Mouse (Mus musculus) ES-Bruce4 (cell line): ENCODE results near the gene Zfp933. TPM values are rescaled to one million over a fixed set of nuclear protein-coding genes. Genes with fewer than 3 reads are reported as not detected.
"Not testable (repeated sequence)": the region's sequence is repeated elsewhere in the genome, so short reads cannot be mapped to it uniquely, and the experiment has no call there.

Experiments
- H3K27ac ChIP-seq: 2 replicates; pipeline ENCODE4 v1.5.1; 2012; ENCODE audit warnings: low read length, inconsistent platforms; ENCODE audit not compliant: insufficient read depth
- H3K27me3 ChIP-seq: 2 replicates; pipeline ENCODE4 v1.6.1; 2012; ENCODE audit warnings: mild to moderate bottlenecking, low read length, inconsistent platforms; ENCODE audit not compliant: control insufficient read depth, poor library complexity, insufficient read depth, severe bottlenecking
- H3K36me3 ChIP-seq: 2 replicates; pipeline ENCODE4 v1.6.1; 2012; ENCODE audit warnings: inconsistent platforms, mild to moderate bottlenecking, low read length, moderate library complexity; ENCODE audit not compliant: control insufficient read depth, poor library complexity, insufficient read depth, severe bottlenecking
- H3K4me1 ChIP-seq: one replicate; pipeline ENCODE4 v1.8.1; 2011; ENCODE audit warnings: low read length; ENCODE audit not compliant: control insufficient read depth, insufficient read depth
- H3K4me3 ChIP-seq: 2 replicates; pipeline ENCODE4 v1.5.1; 2011; ENCODE audit warnings: low read depth, mild to moderate bottlenecking, low read length
- H3K9ac ChIP-seq: 2 replicates; pipeline ENCODE4 v1.6.1; 2012; ENCODE audit warnings: low read depth, mild to moderate bottlenecking, inconsistent platforms; ENCODE audit not compliant: poor library complexity, severe bottlenecking
- H3K9me3 ChIP-seq: replicated peaks from 2 replicates; pipeline ENCODE4 v1.6.1; 2012; ENCODE audit warnings: mild to moderate bottlenecking, low read length, inconsistent platforms; ENCODE audit not compliant: control insufficient read depth, poor library complexity, insufficient read depth, severe bottlenecking
- CTCF ChIP-seq: IDR thresholded peaks from one replicate; pipeline ENCODE4 v1.8.1; 2011; ENCODE audit warnings: low read depth, low read length
- EP300 ChIP-seq: IDR thresholded peaks from 2 replicates; pipeline ENCODE4 v1.6.1; 2011; ENCODE audit warnings: low read depth, low read length; ENCODE audit not compliant: insufficient read depth
- POLR2A ChIP-seq: IDR thresholded peaks from one replicate; pipeline ENCODE4 v1.8.1; 2011; ENCODE audit warnings: low read length; ENCODE audit not compliant: insufficient read depth
- polyA plus RNA-seq: library from polyadenylated mRNA; stranded (reverse); fragments of >200 nt; gene quantifications from 2 replicates; pipeline ENCODE4 v1.2.4, GENCODE M21; 2011; ENCODE audit warnings: low read depth; ENCODE audit not compliant: missing spikeins, insufficient read depth, insufficient read length

Zfp933 gene
- polyA plus RNA-seq, 1 experiment: 11.5 TPM

- no peaks in the 10 kb centered on the region for H3K9me3 ChIP-seq
- H3K4me3 ChIP-seq: peak overlapping the region; percentile 76
- TF ChIP-seq CTCF (no peak), EP300 (no peak), POLR2A (peak; percentile 44)
- peak overlapping the region; percentile 65 for H3K9ac ChIP-seq
- no peak overlapping the region for H3K27ac ChIP-seq
- H3K4me1 ChIP-seq: no peaks in the 10 kb centered on the region
- H3K27me3 ChIP-seq: no peaks in the 10 kb centered on the region
- peaks cover 21% of the 10 kb centered on the region for H3K36me3 ChIP-seq
Observed at GRCm38 (mm10) chr4:147867563-147868449, 19.6 kb upstream of the Zfp933 start.

GRCm38 (mm10) chr4:147866793-147867192, 18.6 kb upstream of the Zfp933 start:
- not testable (repeated sequence) for H3K4me1 ChIP-seq, H3K27ac ChIP-seq, H3K4me3 ChIP-seq, H3K9me3 ChIP-seq, H3K9ac ChIP-seq, H3K27me3 ChIP-seq
- H3K36me3 ChIP-seq: peaks cover 30% of the 10 kb centered on the region

GRCm38 (mm10) chr4:147866056-147866455, 17.9 kb upstream of the Zfp933 start:
- no peak for TF ChIP-seq EP300
- TF ChIP-seq CTCF: no peak
- TF ChIP-seq POLR2A: no peak
- no peak overlapping the region for H3K27ac ChIP-seq

GRCm38 (mm10) chr4:147865651-147866050, 17.5 kb upstream of the Zfp933 start:
- no peak overlapping the region for H3K4me3 ChIP-seq
- peaks cover 42% of the 10 kb centered on the region for H3K36me3 ChIP-seq
- H3K9me3 ChIP-seq: no peaks in the 10 kb centered on the region
- TF ChIP-seq POLR2A (no peak), CTCF (no peak), EP300 (no peak)
- H3K9ac ChIP-seq: no peak overlapping the region
- no peak overlapping the region for H3K27ac ChIP-seq
- no peaks in the 10 kb centered on the region for H3K4me1 ChIP-seq
- no peaks in the 10 kb centered on the region for H3K27me3 ChIP-seq

More at GRCm38 (mm10) chr4:147866056-147866455, 17.9 kb upstream of the Zfp933 start:
- H3K4me3 ChIP-seq: no peak overlapping the region
- no peak overlapping the region for H3K9ac ChIP-seq
- no peaks in the 10 kb centered on the region for H3K9me3 ChIP-seq
- no peaks in the 10 kb centered on the region for H3K4me1 ChIP-seq
- no peaks in the 10 kb centered on the region for H3K27me3 ChIP-seq
- H3K36me3 ChIP-seq: peaks cover 38% of the 10 kb centered on the region

GRCm38 (mm10) chr4:147862051-147862450, 13.9 kb upstream of the Zfp933 start:
- TF ChIP-seq CTCF: no peak
- TF ChIP-seq EP300: no peak
- TF ChIP-seq POLR2A: no peak
- Histone ChIP-seq H3K27me3 (no peaks in the 10 kb centered on the region), H3K9ac (no peak overlapping the region), H3K36me3 (peaks cover 42% of the 10 kb centered on the region), H3K27ac (no peak overlapping the region), H3K4me3 (no peak overlapping the region), H3K4me1 (peaks cover 2% of the 10 kb centered on the region), H3K9me3 (no peaks in the 10 kb centered on the region)

- Histone ChIP-seq H3K36me3 (no peaks in the 10 kb centered on the region), H3K9me3 (no peaks in the 10 kb centered on the region), H3K27ac (no peak overlapping the region), H3K4me1 (no peaks in the 10 kb centered on the region), H3K4me3 (no peak overlapping the region), H3K9ac (no peak overlapping the region), H3K27me3 (no peaks in the 10 kb centered on the region)
- no peak for TF ChIP-seq EP300
Observed at GRCm38 (mm10) chr4:147850776-147851175, 2.6 kb upstream of the Zfp933 start.
